Mouse (Mus musculus) myocyte (in vitro differentiated cells): Measurements from ENCODE around the gene Cxcl12.

ENCODE experiments used
- CEBPB ChIP-seq: IDR thresholded peaks from 2 replicates; pipeline ENCODE4 v1.6.1; 2011; ENCODE audit warnings: mild to moderate bottlenecking, moderate library complexity; ENCODE audit not compliant: poor library complexity, insufficient read depth, severe bottlenecking
- MYOG ChIP-seq, 3 experiments: IDR thresholded peaks; one replicate each; pipeline ENCODE4 v1.6.1; 2011; ENCODE audit warnings: control low read depth in 2 of 3, low read depth in 2 of 3, mild to moderate bottlenecking in 2 of 3; ENCODE audit not compliant: insufficient read length in 2 of 3, control insufficient read depth in 1 of 3, insufficient read depth in 1 of 3
- POLR2A ChIP-seq: IDR thresholded peaks from one replicate; pipeline ENCODE4 v1.6.1; 2011; ENCODE audit warnings: low read depth, mild to moderate bottlenecking, control low read depth, moderate library complexity; ENCODE audit not compliant: insufficient read length
- POLR2AphosphoS2 ChIP-seq: IDR thresholded peaks from one replicate; pipeline ENCODE4 v1.6.1; 2011; ENCODE audit warnings: low read depth, control low read depth; ENCODE audit not compliant: insufficient read length
- TCF12 ChIP-seq: IDR thresholded peaks from one replicate; pipeline ENCODE4 v1.6.1; 2011; ENCODE audit warnings: mild to moderate bottlenecking, control low read depth; ENCODE audit not compliant: poor library complexity, insufficient read depth, severe bottlenecking
- TCF3 ChIP-seq: IDR thresholded peaks from one replicate; pipeline ENCODE4 v1.6.1; 2011; ENCODE audit warnings: low read depth, control low read depth; ENCODE audit not compliant: insufficient read length
- USF1 ChIP-seq: IDR thresholded peaks from one replicate; pipeline ENCODE4 v1.6.1; 2011; ENCODE audit warnings: low read depth, mild to moderate bottlenecking, control low read depth, moderate library complexity

GRCm38 (mm10) chr6:117191741-117192140 is 23.4 kb downstream of the Cxcl12 start:
- TF ChIP-seq USF1 (no peak), MYOG (IDR thresholded peaks at IDR 0.05; ENCODE audit: control insufficient read depth in 1 of 3, insufficient read depth in 1 of 3, insufficient read length in 2 of 3, low read depth in 2 of 3) (no peak), POLR2A (no peak), POLR2AphosphoS2 (no peak), CEBPB (no peak), TCF12 (no peak), TCF3 (no peak)
